Mouse (Mus musculus): ENCODE data around the gene Mybbp1a.

DNA sequence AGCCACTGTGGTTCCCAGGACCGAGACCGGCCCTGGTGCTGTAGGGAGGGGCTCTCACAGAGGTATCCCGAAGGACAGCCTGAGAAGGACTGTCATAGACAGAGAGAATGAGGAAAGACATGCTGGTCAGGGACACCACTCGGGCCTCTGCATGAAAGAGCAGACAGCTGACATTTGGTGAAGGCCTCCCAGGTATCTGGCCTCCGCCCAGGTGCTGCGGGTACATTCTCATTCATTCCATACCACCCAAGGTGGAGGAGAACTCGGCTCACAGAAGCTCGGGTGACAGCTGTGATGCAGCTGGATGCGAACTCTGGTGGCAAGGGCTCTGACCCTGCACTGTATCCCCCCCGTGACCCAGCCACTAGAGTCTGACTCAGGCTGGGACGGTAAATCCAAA, 44.8 kb downstream of the Mybbp1a start:
- TF ChIP-seq CTCF (IDR thresholded peaks at IDR 0.05; ENCODE audit: borderline replicate concordance, insufficient read depth, low read depth, low read length) (no peak), POLR2A (IDR thresholded peaks at IDR 0.05; ENCODE audit: borderline replicate concordance, insufficient read depth, low read length) (no peak)
